Mouse (Mus musculus): ENCODE measurements at regions not wholly inside any gene's neighbourhood (a gene's known extent, or its start where the extent isn't known, plus 50 kb on each side); places are given as distances from the start of the nearest gene placed in this dataset.

- TF ChIP-seq CTCF (IDR thresholded peaks at IDR 0.05) (peak; percentile 65), POLR2A (IDR thresholded peaks at IDR 0.05; ENCODE audit: insufficient read depth, low read depth, low read length) (no peak)
Measured at GRCm38 (mm10) chr8:31518903-31519302, 1909.6 kb upstream of the 5930422O12Rik start.
